Mouse (Mus musculus) MEL (cell line): ENCODE measurements at regions not wholly inside any gene's neighbourhood (a gene's known extent, or its start where the extent isn't known, plus 50 kb on each side); places are given as distances from the start of the nearest gene placed in this dataset.

ENCODE experiments used
- DNase-seq: peaks from one replicate; pipeline ENCODE4 v3.0.0; 2011; ENCODE audit warnings: low read depth, low spot score
- H3K27ac ChIP-seq: 2 replicates; pipeline ENCODE4 v1.5.1; 2012; ENCODE audit warnings: low read depth, mild to moderate bottlenecking, control low read depth, low read length, moderate library complexity; ENCODE audit not compliant: control insufficient read depth
- H3K27me3 ChIP-seq, 2 experiments: fragments of 150-350 bp in 1 of 2; sonication (generic) in 1 of 2; 2 replicates each; pipeline ENCODE4 v1.6.1; 2012; ENCODE audit warnings: low read length in 2 of 2, mild to moderate bottlenecking in 2 of 2, improper control_type of control experiment in 1 of 2, moderate library complexity in 1 of 2; ENCODE audit not compliant: insufficient read depth in 2 of 2, control insufficient read depth in 1 of 2
- H3K36me3 ChIP-seq, 2 experiments: 2 replicates each; pipeline ENCODE4 v1.6.1; 2012 to 2014; ENCODE audit warnings: low read length in 2 of 2, improper control_type of control experiment in 1 of 2, inconsistent platforms in 1 of 2, mild to moderate bottlenecking in 1 of 2; ENCODE audit not compliant: insufficient read depth in 2 of 2, control insufficient read depth in 1 of 2
- H3K4me1 ChIP-seq, 2 experiments: fragments of 150-350 bp in 1 of 2; sonication (generic) in 1 of 2; 2 replicates each; pipeline ENCODE4 v1.6.1; 2012; ENCODE audit warnings: low read length in 2 of 2, improper control_type of control experiment in 1 of 2, mild to moderate bottlenecking in 1 of 2; ENCODE audit not compliant: insufficient read depth in 2 of 2, control insufficient read depth in 1 of 2
- H3K4me3 ChIP-seq, 2 experiments: fragments of 150-350 bp in 1 of 2; sonication (generic) in 1 of 2; 2 replicates each; pipeline ENCODE4 v1.5.1; 2012; ENCODE audit warnings: low read depth in 2 of 2, low read length in 2 of 2, mild to moderate bottlenecking in 2 of 2, moderate library complexity in 2 of 2, control low read depth in 1 of 2, improper control_type of control experiment in 1 of 2; ENCODE audit not compliant: control insufficient read depth in 1 of 2, insufficient read depth in 1 of 2
- H3K79me2 ChIP-seq: 2 replicates; pipeline ENCODE4 v1.6.1; 2012; ENCODE audit warnings: mild to moderate bottlenecking, low read length, moderate library complexity; ENCODE audit not compliant: control insufficient read depth, poor library complexity, insufficient read depth
- H3K9ac ChIP-seq: 2 replicates; pipeline ENCODE4 v1.6.1; 2012; ENCODE audit warnings: low read depth, mild to moderate bottlenecking, control low read depth, low read length, moderate library complexity; ENCODE audit not compliant: control insufficient read depth, poor library complexity, severe bottlenecking
- H3K9me3 ChIP-seq: fragments of 150-350 bp; sonication (generic); replicated peaks from 2 replicates; pipeline ENCODE4 v1.6.1; 2012; ENCODE audit warnings: mild to moderate bottlenecking, low read length, improper control_type of control experiment, moderate library complexity; ENCODE audit not compliant: insufficient read depth
- CHD1 ChIP-seq: IDR thresholded peaks from 2 replicates; pipeline ENCODE4 v1.6.1; 2012; ENCODE audit warnings: low read depth, mild to moderate bottlenecking, inconsistent platforms, low read length, improper control_type of control experiment
- CTCF ChIP-seq, 3 experiments: IDR thresholded peaks in 2 of 3; conservative IDR thresholded peaks in 1 of 3; 2 replicates each; pipeline ENCODE4 v1.5.1; 2011 to 2012; ENCODE audit warnings: low read length in 3 of 3, low read depth in 2 of 3, mild to moderate bottlenecking in 2 of 3, improper control_type of control experiment in 1 of 3, inconsistent platforms in 1 of 3, mixed read lengths in 1 of 3, moderate library complexity in 1 of 3; ENCODE audit not compliant: control insufficient read depth in 1 of 3, insufficient read depth in 1 of 3, poor library complexity in 1 of 3, severe bottlenecking in 1 of 3
- E2F4 ChIP-seq: IDR thresholded peaks from 2 replicates; pipeline ENCODE4 v1.6.1; 2011; ENCODE audit warnings: low read depth, low read length, improper control_type of control experiment, borderline replicate concordance
- ELF1 ChIP-seq: IDR thresholded peaks from 2 replicates; pipeline ENCODE4 v1.6.1; 2014; ENCODE audit warnings: low read depth, mild to moderate bottlenecking, inconsistent platforms, low read length, improper control_type of control experiment, moderate library complexity
- ETS1 ChIP-seq: IDR thresholded peaks from 2 replicates; pipeline ENCODE4 v1.6.1; 2012; ENCODE audit warnings: low read depth, mild to moderate bottlenecking, inconsistent platforms, low read length, improper control_type of control experiment, moderate library complexity
- GATA1 ChIP-seq: IDR thresholded peaks from 2 replicates; pipeline ENCODE4 v1.6.1; 2011; ENCODE audit warnings: low read depth, low read length, improper control_type of control experiment
- JUND ChIP-seq: IDR thresholded peaks from 2 replicates; pipeline ENCODE4 v1.6.1; 2011; ENCODE audit warnings: low read depth, mild to moderate bottlenecking, improper control_type of control experiment, low read length
- MEF2A ChIP-seq: IDR thresholded peaks from 2 replicates; pipeline ENCODE4 v1.6.1; 2014; ENCODE audit warnings: low read depth, mild to moderate bottlenecking, inconsistent platforms, low read length, improper control_type of control experiment; ENCODE audit not compliant: poor library complexity, insufficient replicate concordance, severe bottlenecking; ENCODE audit errors: extremely low read depth
- MYB ChIP-seq: IDR thresholded peaks from 2 replicates; pipeline ENCODE4 v1.6.1; 2011; ENCODE audit warnings: mild to moderate bottlenecking, low read depth, low read length, improper control_type of control experiment
- MYC ChIP-seq: IDR thresholded peaks from 2 replicates; pipeline ENCODE4 v1.6.1; 2011; ENCODE audit warnings: low read depth, mild to moderate bottlenecking, low read length, improper control_type of control experiment, moderate library complexity
- POLR2AphosphoS2 ChIP-seq: IDR thresholded peaks from 2 replicates; pipeline ENCODE4 v1.6.1; 2011; ENCODE audit warnings: low read length, improper control_type of control experiment
- POLR2AphosphoS5 ChIP-seq: IDR thresholded peaks from 2 replicates; pipeline ENCODE4 v1.6.1; 2012; ENCODE audit warnings: low read depth, borderline replicate concordance, mild to moderate bottlenecking, inconsistent platforms, low read length, moderate library complexity, mixed read lengths
- RAD21 ChIP-seq: IDR thresholded peaks from 2 replicates; pipeline ENCODE4 v1.6.1; 2011; ENCODE audit warnings: mild to moderate bottlenecking, low read depth, low read length, improper control_type of control experiment
- SMC3 ChIP-seq: IDR thresholded peaks from 2 replicates; pipeline ENCODE4 v1.6.1; 2011; ENCODE audit warnings: low read depth, low read length, improper control_type of control experiment
- TBP ChIP-seq: IDR thresholded peaks from 2 replicates; pipeline ENCODE4 v1.8.0; 2011; ENCODE audit warnings: low read depth, low read length, improper control_type of control experiment
- TCF12 ChIP-seq: IDR thresholded peaks from 2 replicates; pipeline ENCODE4 v1.6.1; 2014; ENCODE audit warnings: low read depth, mild to moderate bottlenecking, inconsistent platforms, low read length, improper control_type of control experiment, moderate library complexity
- USF1 ChIP-seq: IDR thresholded peaks from 2 replicates; pipeline ENCODE4 v1.6.1; 2014; ENCODE audit warnings: low read depth, mild to moderate bottlenecking, inconsistent platforms, low read length, improper control_type of control experiment, moderate library complexity

- Histone ChIP-seq H3K9me3 (no peaks in the 10 kb centered on the region), H3K4me3 (no peak overlapping the region), H3K36me3 (no peaks in the 10 kb centered on the region), H3K27ac (no peak overlapping the region), H3K9ac (no peak overlapping the region), H3K4me1 (no peaks in the 10 kb centered on the region), H3K27me3 (no peaks in the 10 kb centered on the region), H3K79me2 (no peaks in the 10 kb centered on the region)
- no peak for DNase-seq
- TF ChIP-seq TCF12 = no peak
These were observed 145.1 kb downstream of the Abhd5 start for GRCm38 (mm10) chr9:122496482-122496985.

GRCm38 (mm10) chr9:122501864-122502341 is 150.5 kb downstream of the Abhd5 start:
- Histone ChIP-seq H3K4me1 (no peaks in the 10 kb centered on the region), H3K27ac (no peak overlapping the region), H3K79me2 (no peaks in the 10 kb centered on the region), H3K9ac (no peak overlapping the region), H3K27me3 (no peaks in the 10 kb centered on the region), H3K4me3 (no peak overlapping the region), H3K9me3 (no peaks in the 10 kb centered on the region), H3K36me3 (no peaks in the 10 kb centered on the region)
- DNase-seq = no peak
- TF ChIP-seq GATA1 = no peak
- no peak for TF ChIP-seq USF1
- TF ChIP-seq ELF1 = no peak
- no peak for TF ChIP-seq JUND
- TF ChIP-seq CHD1 = no peak
- no peak for TF ChIP-seq MEF2A
- TF ChIP-seq ETS1 = no peak
- no peak for TF ChIP-seq RAD21
- no peak for TF ChIP-seq POLR2AphosphoS5
- TF ChIP-seq POLR2AphosphoS2 = no peak
- TF ChIP-seq CTCF (IDR thresholded peaks at IDR 0.05 in 2 of 3, conservative IDR thresholded peaks at IDR 0.05 in 1 of 3; ENCODE audit: control insufficient read depth in 1 of 3, insufficient read depth in 1 of 3, low read depth in 2 of 3, low read length in 3 of 3, poor library complexity in 1 of 3, severe bottlenecking in 1 of 3) = no peak
- no peak for TF ChIP-seq TBP
- TF ChIP-seq MYC = no peak
- TF ChIP-seq SMC3 = no peak
- no peak for TF ChIP-seq MYB
- no peak for TF ChIP-seq E2F4
